Mouse (Mus musculus): ENCODE results near the gene Scd1. TPM values are rescaled to one million over a fixed set of nuclear protein-coding genes. Genes with fewer than 3 reads are reported as not detected.

The Scd1 gene
- 10 to 100 TPM; 26.1 to 33.2 TPM for total RNA-seq (2021)
- long read RNA-seq, experiment 1, full-length matches to known transcripts = 22 of 27 reads
- long read RNA-seq, experiment 1, partial matches to known transcripts = 0 of 27 reads
- long read RNA-seq, experiment 1, other reads (novel, unspliced or antisense) = 5 of 27 reads
- long read RNA-seq, experiment 2, full-length matches to known transcripts = 12 of 17 reads
- long read RNA-seq, experiment 2, partial matches to known transcripts = 1 of 17 reads
- long read RNA-seq, experiment 2, other reads (novel, unspliced or antisense) = 4 of 17 reads

- peak; percentile 30 to 59 for DNase-seq (ENCODE audit: low spot score in 2 of 2)
These were observed at the start of gene Scd1 for GRCm38 (mm10) chr19:44407341-44408222. Scd1 (minus strand) TSS chr19:44407879.

DNA sequence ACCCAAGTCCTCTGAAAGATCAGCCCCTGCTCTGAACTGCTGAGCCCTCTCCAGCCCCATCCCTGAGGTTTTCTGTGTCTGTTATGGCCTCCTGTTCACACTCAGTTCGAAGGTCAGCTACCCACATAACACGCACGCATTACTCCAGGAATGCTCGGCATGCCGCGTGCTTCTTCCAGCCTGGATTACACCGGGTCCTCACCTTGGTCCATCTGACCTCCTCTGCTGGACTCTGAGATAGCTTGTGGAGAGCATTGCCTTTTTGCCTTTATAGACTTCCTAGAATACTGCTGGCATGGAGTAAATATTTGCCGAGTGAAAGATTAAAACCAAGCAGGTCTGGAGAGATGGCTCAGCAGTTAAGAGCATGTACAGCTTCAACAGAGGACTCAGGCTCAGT is 47.7 kb upstream of the Scd1 start:
- no peak for DNase-seq (ENCODE audit: low spot score in 2 of 2)

DNA sequence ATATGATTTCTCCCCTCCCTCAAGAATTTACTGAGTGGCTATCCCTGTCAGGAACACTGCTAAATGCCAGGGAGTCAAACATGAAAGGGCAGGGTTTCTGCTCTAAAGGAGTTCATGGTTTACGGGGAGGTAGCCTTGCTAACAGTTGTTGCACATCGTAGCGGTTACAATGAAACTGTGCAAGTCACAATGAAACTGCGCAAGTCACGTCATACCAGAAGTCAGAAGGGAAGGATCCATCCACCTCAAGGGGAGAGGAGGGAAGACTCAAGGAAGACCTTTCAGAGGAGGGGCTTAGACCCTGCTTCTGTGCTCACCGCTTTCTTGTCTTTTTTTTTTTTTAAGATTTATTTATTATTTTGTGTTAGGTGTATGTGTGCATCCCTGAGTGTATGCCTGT is 47.2 kb upstream of the Scd1 start:
- no peak for DNase-seq (ENCODE audit: low spot score in 2 of 2)

DNA sequence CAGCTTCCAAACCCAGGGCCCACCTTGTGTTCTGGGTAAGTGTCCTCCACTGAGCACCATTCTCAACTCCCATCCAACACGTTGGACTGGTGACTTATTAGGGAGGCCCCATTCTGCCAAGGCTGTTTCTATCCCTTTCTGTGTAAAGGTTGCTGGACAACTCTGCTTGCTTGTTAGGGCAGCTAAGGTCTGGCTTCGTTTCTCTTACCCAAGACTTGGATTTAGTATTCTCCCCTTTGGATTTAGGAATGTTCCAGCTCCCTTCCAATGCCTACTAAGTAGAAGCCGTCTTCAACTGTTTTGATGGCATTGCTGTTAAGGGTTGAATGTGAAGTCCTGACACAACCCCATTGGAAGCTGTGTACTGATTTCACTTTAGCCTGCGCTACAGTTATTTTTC is 40.2 kb upstream of the Scd1 start:
- no peak for DNase-seq (ENCODE audit: low spot score in 2 of 2)

GRCm38 (mm10) chr19:44445755-44446154 is 38.1 kb upstream of the Scd1 start:
- DNase-seq (ENCODE audit: low spot score in 2 of 2) = no peak

GRCm38 (mm10) chr19:44439302-44439701 is 31.6 kb upstream of the Scd1 start:
- DNase-seq (ENCODE audit: low spot score in 2 of 2) = no peak

- no peak for DNase-seq (ENCODE audit: low spot score in 2 of 2)
These were observed 30.3 kb upstream of the Scd1 start for GRCm38 (mm10) chr19:44437975-44438374.

DNA sequence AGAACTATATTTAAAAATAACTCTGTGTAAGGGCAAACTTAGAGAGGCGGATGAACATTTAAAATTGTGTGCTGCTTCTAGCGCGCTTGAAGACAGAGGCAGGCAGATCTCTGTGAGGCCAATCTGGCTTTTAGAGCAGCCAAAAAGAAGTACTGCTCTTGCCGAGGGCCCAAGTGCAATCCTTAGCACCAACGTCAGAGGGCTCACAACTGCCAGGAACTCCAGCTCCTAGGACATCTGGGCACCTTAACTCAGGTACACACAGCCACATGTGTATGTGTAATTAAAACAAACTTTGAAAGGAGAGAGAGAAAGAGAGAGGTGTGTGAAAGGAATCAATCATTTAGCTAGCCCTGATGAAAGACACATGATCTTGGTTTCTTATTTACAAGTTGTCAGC is 24.4 kb upstream of the Scd1 start:
- DNase-seq (ENCODE audit: low spot score in 2 of 2) = no peak

- no peak for DNase-seq (ENCODE audit: low spot score in 2 of 2)
These were observed 20.0 kb upstream of the Scd1 start for GRCm38 (mm10) chr19:44427721-44428120.

DNA sequence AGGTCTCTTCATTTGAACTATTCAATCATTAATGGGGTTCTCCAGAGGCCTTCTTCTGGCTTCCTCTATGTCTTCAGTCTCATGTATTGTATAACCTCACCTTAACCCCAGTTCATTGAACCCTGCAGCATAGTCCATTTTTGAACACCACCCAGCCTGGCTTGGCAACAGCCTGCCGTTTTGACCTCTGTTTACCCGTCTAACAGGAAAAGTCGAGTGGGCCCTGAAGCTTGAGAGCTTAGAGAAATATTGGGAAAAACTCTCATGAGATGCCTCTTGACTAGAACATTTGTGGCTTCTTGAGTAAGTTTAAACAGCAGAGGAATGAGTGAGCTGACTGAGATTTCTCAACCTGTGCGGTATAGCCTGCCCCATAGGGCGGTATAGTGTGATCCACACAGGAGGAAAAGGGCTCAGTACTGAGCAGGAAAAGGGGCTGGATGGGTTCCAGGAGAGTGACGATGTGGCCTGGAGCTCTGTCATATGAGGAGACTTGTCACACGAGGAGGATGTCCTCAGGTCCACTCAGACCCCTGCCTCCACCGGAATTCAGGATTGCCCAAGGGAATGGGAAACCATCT is 14.5 kb upstream of the Scd1 start:
- DNase-seq (ENCODE audit: low spot score in 2 of 2) = no peak

GRCm38 (mm10) chr19:44419530-44419929 is 11.9 kb upstream of the Scd1 start:
- DNase-seq (ENCODE audit: low spot score in 2 of 2) = no peak

DNA sequence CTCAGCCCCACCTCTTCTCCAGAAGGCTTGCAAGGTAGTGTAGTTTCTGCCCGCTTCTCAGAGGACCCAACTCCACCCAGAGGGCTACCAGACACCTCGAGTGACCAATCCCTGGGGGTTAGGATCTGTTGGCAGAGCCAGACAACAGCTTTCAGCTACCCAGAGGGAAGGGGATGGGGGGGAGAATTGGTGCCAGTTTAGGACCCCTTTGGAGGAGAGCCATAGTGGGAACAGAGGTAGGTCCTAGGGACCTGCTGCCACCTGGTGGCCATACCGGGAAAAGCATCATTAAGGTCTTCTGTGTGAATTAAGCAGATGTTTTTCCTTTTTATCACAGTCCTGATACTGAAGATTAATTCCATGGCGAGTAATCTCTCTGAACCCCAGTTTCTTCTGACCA is 11.3 kb upstream of the Scd1 start:
- DNase-seq (ENCODE audit: low spot score in 2 of 2) = peak; percentile 40 to 60

DNA sequence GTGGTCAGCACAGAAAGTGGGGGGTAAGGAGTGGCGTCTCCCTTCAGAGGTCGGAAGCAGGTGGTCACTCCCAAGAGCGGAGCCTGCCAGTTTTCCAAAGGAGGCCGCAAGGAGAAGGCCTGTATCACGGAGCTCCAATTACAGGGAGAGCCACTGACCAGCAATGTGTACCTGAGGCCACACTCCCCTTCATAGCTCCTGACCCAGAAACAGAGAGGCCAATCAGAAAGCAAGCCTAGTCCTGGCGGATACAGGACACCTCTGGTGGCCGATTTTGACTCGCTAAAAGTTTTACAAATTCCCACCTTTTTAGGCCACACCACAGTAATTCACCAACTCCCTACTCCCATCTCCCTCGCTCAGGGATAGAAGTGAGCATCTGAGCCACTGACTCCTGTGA is 10.9 kb upstream of the Scd1 start:
- DNase-seq (ENCODE audit: low spot score in 2 of 2) = no peak

GRCm38 (mm10) chr19:44418061-44418460 is 10.4 kb upstream of the Scd1 start:
- no peak for DNase-seq (ENCODE audit: low spot score in 2 of 2)

- DNase-seq (ENCODE audit: low spot score in 2 of 2) = no peak
These were observed 9.8 kb upstream of the Scd1 start for GRCm38 (mm10) chr19:44417448-44417847.

GRCm38 (mm10) chr19:44416240-44416639 is 8.6 kb upstream of the Scd1 start:
- no peak for DNase-seq (ENCODE audit: low spot score in 2 of 2)

DNA sequence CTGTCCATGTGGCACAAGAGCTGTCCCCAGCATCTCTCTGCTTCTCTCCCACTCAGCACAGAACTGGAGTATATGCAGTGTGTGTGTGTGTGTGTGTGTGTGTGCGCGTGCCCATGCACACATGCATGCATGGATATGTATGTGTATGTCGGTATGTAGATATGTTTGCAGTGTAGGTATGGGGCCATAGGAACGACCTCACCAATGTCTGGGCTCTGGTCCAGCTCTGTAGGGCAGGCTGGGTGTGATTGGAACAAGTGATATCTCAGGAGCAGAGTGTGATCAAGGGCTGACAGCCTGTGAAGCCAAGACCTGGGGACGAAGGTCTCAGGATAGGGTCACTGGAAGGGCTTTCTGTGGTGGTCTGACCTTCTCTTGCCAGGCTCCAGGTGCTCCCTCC is 7.8 kb upstream of the Scd1 start:
- no peak for DNase-seq (ENCODE audit: low spot score in 2 of 2)

- DNase-seq (ENCODE audit: low spot score in 2 of 2) = no peak
These were observed 2.8 kb upstream of the Scd1 start for GRCm38 (mm10) chr19:44410269-44410992.

GRCm38 (mm10) chr19:44408595-44408994 is 916 bp upstream of the Scd1 start:
- DNase-seq (ENCODE audit: low spot score in 2 of 2) = no peak

DNA sequence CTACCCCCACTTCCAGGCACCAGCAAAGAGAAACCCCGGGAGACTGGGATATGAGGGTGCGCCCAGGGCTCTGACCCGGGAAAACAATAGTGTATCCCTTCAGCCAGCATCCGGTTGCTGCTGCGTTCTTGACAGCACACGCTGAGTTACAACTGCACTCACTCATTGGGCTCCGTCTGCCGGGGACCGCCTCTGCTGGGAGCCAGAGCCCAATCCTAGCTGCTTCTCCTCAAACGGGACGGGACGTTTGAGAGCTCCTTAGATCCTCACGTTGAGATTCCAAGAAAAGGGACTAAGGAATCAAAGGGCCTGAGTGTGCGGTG is 505 bp upstream of the Scd1 start:
- DNase-seq (ENCODE audit: low spot score in 2 of 2) = peak; percentile 48 to 71

- no peak for DNase-seq (ENCODE audit: low spot score in 2 of 2)
These were observed 4.1 kb downstream of the Scd1 start for GRCm38 (mm10) chr19:44403546-44403945.
